Comparison of ENCODE assay signal across 8 mouse cellular contexts in the genomic region with DNA sequence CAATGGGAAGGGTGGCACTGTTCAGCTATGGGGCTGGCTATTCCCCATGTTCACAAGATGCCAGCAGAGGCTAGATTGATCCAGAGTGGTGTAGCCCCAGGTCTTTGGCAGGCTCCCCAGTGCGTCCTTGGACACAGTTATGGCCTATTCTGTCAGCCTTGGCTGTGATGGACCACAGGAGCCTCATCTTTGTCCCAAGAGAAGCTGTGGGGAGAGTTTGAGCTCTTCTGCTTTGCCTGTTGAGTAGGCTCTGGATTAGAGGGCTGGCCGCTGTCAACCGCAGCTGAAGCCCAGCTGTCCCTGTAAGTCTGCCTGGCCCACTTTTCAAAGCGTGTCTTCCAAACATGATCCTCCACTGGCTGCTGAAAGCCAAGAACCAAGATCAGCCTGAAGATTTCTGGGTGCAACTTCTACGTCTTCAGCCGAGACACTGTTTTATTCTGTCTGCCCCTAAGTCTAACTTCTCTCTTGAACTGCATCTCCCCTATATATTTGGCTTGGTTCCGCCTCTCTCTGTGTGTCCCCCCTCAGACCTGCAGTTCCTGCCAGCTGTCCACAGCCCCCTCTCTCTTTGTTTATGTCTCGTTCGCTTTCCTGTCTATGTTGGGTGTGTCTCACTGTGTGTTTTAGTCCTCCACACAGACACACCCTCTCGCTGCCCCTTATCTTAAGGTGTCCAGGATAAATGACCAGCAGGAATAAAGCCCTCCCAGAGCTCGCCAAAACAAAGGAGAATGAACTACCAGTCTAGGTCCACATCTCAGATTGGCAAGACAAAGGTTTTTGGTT. TPM values are rescaled to one million over a fixed set of nuclear protein-coding genes. Genes with fewer than 3 reads are reported as not detected.
A peak's percentile ranks its signal among the peaks of the same experiment; 100 is the strongest.
DNase-seq lines count a peak whose midpoint lies in the region; ATAC-seq and TF ChIP-seq lines count a peak whose summit lies in the region.

No protein-coding gene starts in this region.

- TF ChIP-seq POLR2A in limb, embryonic 14.5 days (IDR thresholded peaks at IDR 0.05; ENCODE audit: borderline replicate concordance, extremely low read depth, insufficient read depth, insufficient read length), result no peak

- H3K4me1 ChIP-seq in limb, embryonic 14.5 days (ENCODE audit: control insufficient read depth, insufficient read depth, low read length), result 0 out of 2 replicates have a peak, but pooled peaks cover 10% of the 10 kb centered on the region

- peak; percentile 31 for DNase-seq in retina, postnatal 1 day
- DNase-seq in retina, embryonic 14.5 days (ENCODE audit: low spot score), result no peak
- peak; percentile 67 to 82 for DNase-seq in heart, adult 18-20 months
- peak; percentile 37 for DNase-seq in limb, embryonic 14.5 days (ENCODE audit: low spot score)
- peak; percentile 51 for DNase-seq in testis, postnatal 10 days (ENCODE audit: low spot score)
- no peak for DNase-seq in layer of hippocampus, postnatal 14 days (ENCODE audit: low spot score in 2 of 2)
- DNase-seq in spleen, postnatal 14 days (ENCODE audit: low spot score in 2 of 2), result no peak
- DNase-seq in right cerebral cortex, adult 2 months (ENCODE audit: low spot score in 2 of 2), result no peak

- ATAC-seq in limb, embryonic 14.5 days (ENCODE audit: low FRiP score, low read depth), result peak; percentile 52; the same call in 1 of the 2 replicates

- 81% methylated on average over 11 of the region's 11 CpGs for WGBS in limb, embryonic 14.5 days

- no peak overlapping the region for H3K4me3 ChIP-seq in limb, embryonic 14.5 days (replicated peaks; ENCODE audit: low read length)

- H3K9ac ChIP-seq in limb, embryonic 14.5 days (ENCODE audit: low read depth, low read length, severe bottlenecking), result no peak overlapping the region

- no peaks in the 10 kb centered on the region for H3K9me3 ChIP-seq in limb, embryonic 14.5 days (ENCODE audit: control insufficient read depth, low read length)

- H3K27me3 ChIP-seq in limb, embryonic 14.5 days (ENCODE audit: control insufficient read depth, insufficient read depth, low read length), result no peaks in the 10 kb centered on the region

- no peaks in the 10 kb centered on the region for H3K36me3 ChIP-seq in limb, embryonic 14.5 days (ENCODE audit: control insufficient read depth, insufficient read depth, low read length)

- no peak overlapping the region for H3K4me2 ChIP-seq in limb, embryonic 14.5 days (replicated peaks; ENCODE audit: low read depth, low read length, severe bottlenecking)

- H3K27ac ChIP-seq in limb, embryonic 14.5 days (replicated peaks; ENCODE audit: low read depth, low read length), result 0 out of 2 replicates have a peak overlapping the region, but pooled peaks have one; percentile 13

RNA-seq across cellular contexts. Expression of a gene that starts 56.7 kb away (rescaled TPM):
- 10 to 100 TPM; 52.6 to 59.2 TPM for total RNA-seq in heart, adult 18-20 months (2021)
- polyA plus RNA-seq in limb, embryonic 14.5 days (2012; rRNA removed), result 55.1 and 62.0 TPM in 2 replicates
- 37.9 and 40.5 TPM in 2 replicates for polyA plus RNA-seq in limb, embryonic 14.5 days (2014; fragmentation: Nextera tagmentation; extraction: Ambion mirVana)
- 10 to 100 TPM; 52.0 to 56.1 TPM for total RNA-seq in layer of hippocampus, postnatal 14 days (2021)

Comparison
In these comparisons a context has a peak if more than half of its experiments do, and no peak if none do; other contexts are left out.
1. DNase-seq: peak in retina, postnatal 1 day (single experiment), heart, adult 18-20 months (2 of 2), limb, embryonic 14.5 days (single experiment) and testis, postnatal 10 days (single experiment); none in retina, embryonic 14.5 days (single experiment), layer of hippocampus, postnatal 14 days (0 of 2), spleen, postnatal 14 days (0 of 2) and right cerebral cortex, adult 2 months (0 of 2).